Mouse (Mus musculus): ENCODE data around the gene Zfp683.
A peak's percentile ranks its signal among the peaks of the same experiment; 100 is the strongest.

Gene Zfp683

DNA sequence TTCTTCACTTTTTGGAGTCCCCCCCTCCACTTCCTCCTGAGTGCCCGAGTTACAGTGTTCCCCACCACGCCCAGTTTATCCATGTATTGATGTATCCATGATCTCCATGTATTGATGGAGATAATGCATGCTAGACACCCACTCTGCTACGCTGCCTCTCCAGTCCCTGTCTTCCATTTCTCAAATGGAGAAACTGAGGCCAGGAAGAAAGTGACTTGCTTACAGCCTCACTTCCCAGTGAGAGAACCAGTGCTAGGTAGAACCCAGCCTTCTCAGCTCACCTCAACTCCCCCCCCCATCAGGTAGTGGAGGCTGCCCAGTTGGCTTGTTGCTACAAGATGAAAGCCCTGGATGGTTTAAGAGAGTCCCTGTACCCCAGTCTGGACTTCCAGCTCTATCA, at the start of gene Zfp683:
TSS of gene Zfp683 (plus strand) at position 301 of the 400 bp plus-strand sequence.
- DNase-seq: no peak

GRCm38 (mm10) chr4:134005581-134006358, 47.9 kb upstream of the Zfp683 start:
- DNase-seq: peak; percentile 93

GRCm38 (mm10) chr4:134006845-134007244, 46.8 kb upstream of the Zfp683 start:
- DNase-seq: no peak

GRCm38 (mm10) chr4:134009709-134010108, 43.9 kb upstream of the Zfp683 start:
- DNase-seq: no peak

DNA sequence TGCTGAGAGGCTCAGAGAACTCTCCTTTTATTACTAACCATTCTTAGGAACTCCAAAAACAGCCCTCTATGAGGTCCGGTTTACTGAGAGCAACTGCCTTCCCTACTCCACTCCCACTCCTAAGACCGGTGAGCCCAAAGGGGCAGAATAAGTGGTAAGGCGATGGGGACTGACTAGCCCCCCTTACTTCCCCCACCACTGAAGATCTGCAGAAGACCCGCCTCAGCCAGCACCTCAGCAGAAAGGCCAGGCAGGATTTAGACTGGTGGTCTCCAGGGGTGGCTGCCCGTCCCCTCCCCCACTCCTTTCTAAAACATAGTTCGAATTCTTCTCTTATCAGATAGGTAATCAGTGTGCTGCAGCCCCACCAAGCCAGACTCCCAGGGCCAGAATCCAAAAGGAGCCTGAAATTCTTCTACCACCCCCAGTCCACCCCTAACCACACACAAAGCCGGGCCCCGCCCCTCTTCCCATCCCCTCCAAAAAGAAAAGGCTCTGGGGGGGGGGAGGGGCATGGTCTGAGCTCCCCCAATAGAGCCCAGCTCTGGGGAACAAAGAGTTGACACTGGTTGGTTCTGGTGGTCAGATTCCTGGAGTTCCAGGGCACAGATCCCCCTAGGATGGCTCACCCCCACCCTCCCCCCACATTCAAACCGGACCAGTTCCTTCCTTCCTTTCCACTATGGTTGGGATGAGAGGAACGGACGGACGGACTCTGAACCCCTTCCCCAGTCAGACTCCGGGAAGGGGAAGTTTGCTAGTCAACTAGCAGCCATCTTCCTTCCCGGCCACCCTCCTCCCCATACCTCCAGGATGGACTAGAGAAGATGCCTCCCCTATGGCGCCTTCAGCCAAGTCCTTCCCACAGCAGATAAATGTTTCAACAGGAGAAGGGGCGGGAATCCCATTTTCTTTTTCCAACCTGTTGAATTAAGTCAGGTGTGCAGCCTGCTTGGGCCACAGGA, 41.9 kb upstream of the Zfp683 start:
- no peak for DNase-seq

DNA sequence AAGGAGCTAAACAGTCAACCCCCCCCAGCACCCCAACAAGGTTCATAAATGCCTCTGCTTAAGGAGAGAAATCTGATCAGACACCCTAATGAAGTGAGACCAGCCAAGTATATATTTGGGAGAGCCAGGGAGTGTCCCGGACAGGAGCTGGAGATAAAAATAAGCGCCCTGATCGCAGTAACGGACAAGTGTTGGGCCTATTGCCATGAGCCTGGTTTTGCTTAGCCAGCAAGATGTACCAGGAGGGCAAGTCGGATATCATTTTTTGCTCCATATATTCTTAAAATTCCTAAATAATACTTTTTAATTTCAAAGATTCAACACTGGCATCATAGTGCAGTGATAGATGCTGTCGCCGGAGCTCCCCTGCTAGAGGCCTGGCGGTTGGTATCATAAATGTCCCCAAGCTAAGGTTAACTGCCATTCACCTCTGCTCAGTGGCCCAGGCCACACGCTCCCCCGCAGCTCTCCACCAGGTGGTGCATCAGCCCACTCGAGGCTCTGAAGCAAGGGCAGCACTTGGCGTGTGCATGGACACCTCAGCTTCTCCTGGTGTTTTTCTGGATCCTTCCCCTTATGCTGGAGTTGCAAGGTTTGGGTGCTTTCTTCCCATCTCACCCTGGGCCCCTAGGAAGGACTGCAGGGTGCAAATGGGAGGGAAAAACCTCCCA, 40.6 kb upstream of the Zfp683 start:
- DNase-seq: no peak

- DNase-seq: no peak
Observed at GRCm38 (mm10) chr4:134016208-134016607, 37.4 kb upstream of the Zfp683 start.

DNA sequence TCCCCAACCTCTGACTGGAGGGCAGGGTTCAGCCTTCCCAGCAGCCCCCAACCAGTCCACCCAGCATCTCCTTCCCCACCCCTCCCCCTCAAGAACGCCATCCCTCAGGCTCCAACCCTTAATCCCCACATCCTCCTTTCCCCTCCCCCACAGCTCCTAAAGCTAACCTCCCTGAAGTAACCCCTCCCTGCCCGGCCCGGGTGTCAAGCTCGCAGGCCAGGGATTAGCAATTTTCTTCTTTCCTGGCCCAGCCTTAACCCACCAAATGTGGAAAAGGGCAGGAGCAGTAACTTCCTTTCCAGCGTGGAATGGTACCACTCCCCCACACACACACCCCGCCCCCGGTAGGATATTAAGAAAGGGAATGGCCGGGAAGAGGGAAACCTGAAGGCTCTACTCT, 36.9 kb upstream of the Zfp683 start:
- DNase-seq: no peak

DNA sequence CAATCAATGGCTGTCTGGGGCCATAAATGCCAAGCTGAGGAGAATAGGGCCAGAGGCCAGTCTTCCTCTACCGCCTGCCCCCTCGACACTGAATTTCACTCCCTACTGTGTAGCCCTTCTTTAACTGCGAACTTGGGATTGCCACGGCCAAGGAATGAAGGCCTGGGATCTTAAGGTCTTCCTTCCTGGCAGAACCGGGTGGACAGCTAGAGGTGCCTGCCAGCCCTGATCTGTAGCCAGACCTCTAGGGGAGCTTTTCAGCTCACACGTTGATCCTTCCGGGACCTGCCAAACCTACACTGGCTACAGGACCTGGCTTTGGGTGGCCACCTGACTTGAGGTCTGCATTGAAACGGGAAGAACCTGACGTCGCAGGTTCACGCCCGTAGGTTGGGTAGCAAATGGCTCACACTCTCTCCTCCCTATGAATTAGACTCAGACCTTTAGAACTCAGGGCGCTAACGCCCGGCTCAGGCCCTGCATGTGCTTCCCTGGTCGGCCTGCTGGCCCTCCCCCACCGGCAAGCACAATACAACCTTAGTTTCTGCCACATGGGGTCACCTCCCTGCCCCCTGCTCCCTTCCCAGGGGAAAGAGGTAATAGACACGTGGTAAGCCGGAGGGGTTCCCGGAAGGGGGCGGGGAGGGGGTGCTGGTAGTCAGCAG, 36.3 kb upstream of the Zfp683 start:
- DNase-seq: no peak

- no peak for DNase-seq
Observed at GRCm38 (mm10) chr4:134018038-134018778, 35.4 kb upstream of the Zfp683 start.

GRCm38 (mm10) chr4:134018779-134019145, 34.9 kb upstream of the Zfp683 start, which contains the start of gene Lin28a:
TSS of gene Lin28a (minus strand) at chr4:134018841.
- no peak for DNase-seq

DNA sequence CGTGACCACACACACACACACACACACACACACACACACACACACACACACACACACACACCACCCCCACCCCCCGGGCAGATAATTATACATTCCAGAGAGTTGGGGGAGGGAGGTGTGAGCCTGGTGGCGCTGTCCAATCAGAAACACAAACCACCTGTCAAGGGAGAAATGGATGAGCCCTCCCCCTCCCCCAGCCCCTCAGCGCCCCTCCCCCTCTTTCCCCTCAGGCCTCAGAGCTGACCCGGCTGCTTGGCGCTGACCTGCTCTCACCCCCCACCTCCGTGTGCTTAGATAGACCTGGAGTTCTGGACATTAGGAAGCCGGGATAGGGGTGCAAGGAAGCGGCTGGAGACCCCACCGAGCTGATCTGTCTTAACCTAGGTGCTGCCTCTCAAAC, 34.4 kb upstream of the Zfp683 start:
- DNase-seq: no peak

- no peak for DNase-seq
Observed at GRCm38 (mm10) chr4:134019641-134020351, 33.8 kb upstream of the Zfp683 start.

GRCm38 (mm10) chr4:134020621-134021020, 33.0 kb upstream of the Zfp683 start:
- DNase-seq: no peak

- no peak for DNase-seq
Observed at GRCm38 (mm10) chr4:134025802-134026201, 27.8 kb upstream of the Zfp683 start.

DNA sequence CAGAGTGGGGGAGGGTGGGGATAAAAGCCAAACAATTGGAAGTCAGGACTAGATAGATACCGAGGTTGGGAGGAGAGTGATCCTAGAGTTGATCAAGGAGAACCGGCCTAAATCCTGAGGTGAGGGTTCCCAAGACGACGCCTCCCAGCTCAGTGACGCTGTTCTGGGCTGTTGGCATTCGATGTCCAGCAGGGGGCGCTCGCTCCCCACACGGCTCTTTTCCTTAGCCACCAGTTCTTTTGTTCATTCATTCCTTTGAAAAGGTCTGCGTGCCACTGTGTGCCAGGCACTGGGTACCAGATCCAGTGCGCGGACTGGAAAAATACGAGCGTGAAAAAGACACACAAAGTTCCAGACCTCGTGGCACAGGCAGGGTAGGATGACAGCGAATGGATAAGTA, 17.7 kb upstream of the Zfp683 start:
- DNase-seq: no peak

GRCm38 (mm10) chr4:134041317-134042123, 12.1 kb upstream of the Zfp683 start:
- no peak for DNase-seq

GRCm38 (mm10) chr4:134043041-134043440, 10.6 kb upstream of the Zfp683 start:
- DNase-seq: no peak

DNA sequence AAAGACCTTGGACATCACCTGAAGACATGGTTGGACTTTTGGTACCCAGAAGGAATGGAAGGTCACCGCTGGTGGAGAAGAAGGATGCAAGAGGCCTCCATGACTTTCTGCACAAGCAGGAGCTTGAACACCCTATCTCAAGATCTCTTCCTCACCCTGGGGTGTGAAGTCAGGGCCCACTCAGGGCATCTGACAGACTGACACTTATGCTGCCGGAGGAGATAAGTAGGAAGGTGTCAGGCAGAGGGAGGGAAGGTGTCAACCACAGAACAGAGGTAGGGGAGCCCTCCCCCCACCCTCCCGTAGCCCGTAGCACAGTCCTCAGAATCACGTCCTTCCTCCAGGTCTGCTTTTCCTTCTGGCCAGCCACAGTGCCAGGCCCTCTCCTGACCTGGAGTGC, 6.0 kb upstream of the Zfp683 start:
- DNase-seq: no peak

DNA sequence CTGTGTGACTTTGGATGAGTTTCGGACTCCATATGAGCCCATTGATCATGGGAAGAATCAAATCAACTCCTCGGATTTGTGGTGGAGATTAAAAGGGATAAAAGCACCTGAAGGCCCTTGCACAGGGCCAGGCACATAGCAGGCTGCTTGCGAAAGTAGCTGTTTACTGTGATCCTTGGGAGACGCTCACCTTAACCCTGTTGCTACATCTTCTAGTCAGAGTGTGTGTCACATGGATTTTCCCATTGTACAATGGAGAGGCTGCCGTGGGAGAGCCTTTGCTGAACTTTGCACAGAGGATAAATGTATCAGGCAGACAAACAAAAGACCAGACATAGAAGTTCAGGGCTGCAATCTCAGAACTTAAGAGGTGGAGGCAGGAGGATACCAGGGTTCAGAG, 1.7 kb upstream of the Zfp683 start:
- DNase-seq: no peak

All from heart, adult 11 months (tissue).